Mouse (Mus musculus) liver, adult 2 months (tissue): Measurements from ENCODE around the gene Dusp12.

Source experiments
- CTCF ChIP-seq: fragments of 200-500 bp; IDR thresholded peaks from 2 replicates; pipeline ENCODE4 v1.5.1; 2011; ENCODE audit warnings: low read depth, low read length, control low read depth
- POLR2A ChIP-seq: fragments of 200-500 bp; IDR thresholded peaks from 2 replicates; pipeline ENCODE4 v1.6.1; 2011; ENCODE audit warnings: low read length, control low read depth; ENCODE audit not compliant: insufficient read depth; ENCODE audit errors: extremely low read depth

- no peak for TF ChIP-seq CTCF
- no peak for TF ChIP-seq POLR2A
Observed at GRCm38 (mm10) chr1:170863033-170863432, 22.3 kb downstream of the Dusp12 start.
